Mouse (Mus musculus): ENCODE results near the gene Gm21972.

DNA sequence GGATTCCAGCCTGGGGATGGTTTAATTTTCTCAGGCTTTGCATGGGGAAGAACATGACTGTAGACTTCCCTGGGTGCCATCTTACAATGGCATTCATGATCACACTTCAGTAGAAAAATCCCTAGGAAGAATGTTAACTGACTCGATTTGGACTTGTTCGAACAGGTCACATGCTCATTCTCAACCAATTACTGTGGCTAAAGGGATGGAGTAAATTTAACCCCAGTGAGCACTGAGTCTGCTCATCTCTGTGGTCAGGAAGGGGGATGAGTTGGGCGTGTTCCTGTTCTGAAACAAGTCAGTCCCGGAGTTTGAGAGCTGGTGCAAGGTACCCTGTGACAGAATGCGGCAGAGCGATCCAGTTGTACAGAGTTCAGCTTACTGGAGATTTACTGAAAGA, 17.5 kb downstream of the Gm21972 start:
- TF ChIP-seq CTCF (IDR thresholded peaks at IDR 0.05; ENCODE audit: borderline replicate concordance, insufficient read depth, low read depth, low read length) (no peak), POLR2A (IDR thresholded peaks at IDR 0.05; ENCODE audit: borderline replicate concordance, insufficient read depth, low read length) (no peak)
